Comparison of ENCODE assay signal across 15 mouse cellular contexts in genomic region chr12:85668696-85669095, GRCm38 (mm10). TPM values are rescaled to one million over a fixed set of nuclear protein-coding genes. Genes with fewer than 3 reads are reported as not detected.
A peak's percentile ranks its signal among the peaks of the same experiment; 100 is the strongest.
DNase-seq lines count a peak whose midpoint lies in the region; ATAC-seq and TF ChIP-seq lines count a peak whose summit lies in the region.
"Had no signal": no experiment of that assay in that cellular context is flagged by ENCODE, and none has a peak within 500 bp of the region (broad histone marks: within the 10 kb centered on the region; RNA-seq: fewer than 3 reads in every experiment).

No protein-coding gene starts in this region.

- no peak overlapping the region for H3K4me2 ChIP-seq in forebrain, postnatal 0 days (ENCODE audit: low read depth)
- H3K4me2 ChIP-seq in forebrain, embryonic 16.5 days (ENCODE audit: low read length): no peak overlapping the region
- H3K4me2 ChIP-seq: heart, embryonic 13.5 days; limb, embryonic 15.5 days had no signal

- no peak overlapping the region for H3K9ac ChIP-seq in forebrain, postnatal 0 days
- no peak overlapping the region for H3K9ac ChIP-seq in forebrain, embryonic 16.5 days (replicated peaks; ENCODE audit: low read depth, low read length)
- H3K9ac ChIP-seq: heart, embryonic 13.5 days; limb, embryonic 15.5 days had no signal

- no peak overlapping the region for H3K27ac ChIP-seq in forebrain, postnatal 0 days (ENCODE audit: low read depth, low read length)
- no peak overlapping the region for H3K27ac ChIP-seq in forebrain, embryonic 16.5 days (ENCODE audit: low read length)
- H3K27ac ChIP-seq: heart, embryonic 13.5 days; layer of hippocampus, adult 2 months; limb, embryonic 15.5 days had no signal

- H3K27me3 ChIP-seq in forebrain, postnatal 0 days (ENCODE audit: insufficient read depth, low read length): no peaks in the 10 kb centered on the region
- no peaks in the 10 kb centered on the region for H3K27me3 ChIP-seq in forebrain, embryonic 16.5 days (replicated peaks; ENCODE audit: control insufficient read depth, insufficient read depth, low read length)
- H3K27me3 ChIP-seq: heart, embryonic 13.5 days; limb, embryonic 15.5 days had no signal

- no peaks in the 10 kb centered on the region for H3K4me1 ChIP-seq in forebrain, postnatal 0 days (ENCODE audit: insufficient read depth)
- H3K4me1 ChIP-seq in forebrain, embryonic 16.5 days (replicated peaks; ENCODE audit: control insufficient read depth, insufficient read depth, low read length): peaks cover 3% of the 10 kb centered on the region

- no peaks in the 10 kb centered on the region for H3K36me3 ChIP-seq in forebrain, postnatal 0 days (ENCODE audit: insufficient read depth)
- H3K36me3 ChIP-seq in forebrain, embryonic 16.5 days (ENCODE audit: control insufficient read depth, insufficient read depth): no peaks in the 10 kb centered on the region
- H3K36me3 ChIP-seq: heart, embryonic 13.5 days; limb, embryonic 15.5 days had no signal

- no peak for TF ChIP-seq CTCF in forebrain, postnatal 0 days (IDR thresholded peaks at IDR 0.05; ENCODE audit: low read depth)

- H3K4me3 ChIP-seq in forebrain, postnatal 0 days (ENCODE audit: low read depth, low read length): no peak overlapping the region
- no peak overlapping the region for H3K4me3 ChIP-seq in forebrain, embryonic 16.5 days (replicated peaks; ENCODE audit: low read length)
- H3K4me3 ChIP-seq: heart, embryonic 13.5 days; layer of hippocampus, adult 2 months; limb, embryonic 15.5 days had no signal

- H3K9me3 ChIP-seq in forebrain, postnatal 0 days (ENCODE audit: low read length): no peaks in the 10 kb centered on the region
- H3K9me3 ChIP-seq in forebrain, embryonic 16.5 days (ENCODE audit: control insufficient read depth, low read length): no peaks in the 10 kb centered on the region; the same call in 1 of the 2 replicates
- H3K9me3 ChIP-seq: heart, embryonic 13.5 days; limb, embryonic 15.5 days had no signal

- DNase-seq in forebrain, postnatal 0 days: peak; percentile 22
- peak; percentile 21 for DNase-seq in kidney, postnatal 14 days
- no peak for DNase-seq in kidney, adult 11 months
- DNase-seq in retina, postnatal 1 day: peak; percentile 9
- no peak for DNase-seq in retina, embryonic 14.5 days (ENCODE audit: low spot score)
- no peak for DNase-seq in thymus, postnatal 25 days
- DNase-seq: adrenal gland, adult 2 months; cerebellum, adult 8-10 months; heart, postnatal 4 days; kidney, adult 9 months; lung, adult 2 months had no signal

- ATAC-seq in forebrain, postnatal 0 days: no peak
- no peak for ATAC-seq in forebrain, embryonic 16.5 days

- WGBS in forebrain, postnatal 0 days: 12% methylated on average over 3 of the region's 3 CpGs
- 17% methylated on average over 3 of the region's 3 CpGs for WGBS in forebrain, embryonic 16.5 days

RNA-seq across cellular contexts. Expression of gene Batf, which starts 17.8 kb away (rescaled TPM):
- total RNA-seq in forebrain, postnatal 0 days (2014; rRNA removed): 0.77 TPM in 1 of 2 replicates, not detected in the other
- polyA plus RNA-seq in forebrain, postnatal 0 days (2015; fragmentation: Nextera tagmentation; extraction: Ambion mirVana): 0.65 and 1.3 TPM in 2 replicates
- 0.75 and 1.2 TPM in 2 replicates for polyA plus RNA-seq in forebrain, embryonic 16.5 days (2015; fragmentation: Nextera tagmentation; extraction: Ambion mirVana)

Comparison
In these comparisons a context has a peak if more than half of its experiments do, and no peak if none do; other contexts are left out.
1. DNase-seq: peak in forebrain, postnatal 0 days (single experiment), kidney, postnatal 14 days (single experiment) and retina, postnatal 1 day (single experiment); none in kidney, adult 11 months (single experiment), retina, embryonic 14.5 days (single experiment) and thymus, postnatal 25 days (single experiment).